Mouse (Mus musculus) central nervous system, embryonic 11.5 days (tissue): ENCODE results near the gene Xpnpep2. TPM values are rescaled to one million over a fixed set of nuclear protein-coding genes. Genes with fewer than 3 reads are reported as not detected.

Experiments
- polyA plus RNA-seq: library from polyadenylated mRNA; depleted of rRNA; stranded (reverse); fragments of >200 nt; gene quantifications from 2 replicates; pipeline ENCODE4 v1.2.3, GENCODE M21; 2012; rRNA removed

The Xpnpep2 gene
- polyA plus RNA-seq = 1.4 and 1.8 TPM in 2 replicates

GRCm38 (mm10) chrX:48108394-48109315, at the start of gene Xpnpep2:
Gene Xpnpep2 (plus strand): TSS chrX:48108725.

DNA sequence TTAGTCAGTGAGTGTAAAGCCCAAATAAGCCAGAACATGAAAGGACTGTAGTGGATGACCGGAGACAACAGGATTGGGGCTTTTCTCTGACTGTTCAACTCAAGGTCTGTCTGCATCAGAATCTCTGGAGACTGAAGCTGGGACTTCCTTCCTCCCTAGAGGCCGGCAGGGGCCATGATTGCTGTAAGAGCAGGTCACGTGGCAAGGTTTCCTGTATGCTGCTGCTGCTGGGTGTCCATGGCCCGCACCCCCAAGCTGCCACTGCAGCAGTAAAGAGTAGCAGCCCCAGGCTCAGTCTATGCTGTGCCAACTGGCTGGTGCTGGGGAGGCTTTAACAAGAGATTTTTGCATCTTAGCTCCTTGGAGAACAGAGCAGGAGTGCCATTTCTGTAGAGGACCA, 37.7 kb downstream of the Xpnpep2 start, which contains the start of gene Sash3:
TSS of gene Sash3 (plus strand) at position 175 of the 400 bp plus-strand sequence.

Other genes with a start within 250 kb of the Xpnpep2 start
- 16.8 and 18.0 TPM in 2 replicates for gene Smarca1, start 215.8 kb upstream of the Xpnpep2 start, polyA plus RNA-seq
- gene Ocrl, start 196.3 kb upstream of the Xpnpep2 start, polyA plus RNA-seq = 16.0 and 35.2 TPM in 2 replicates
- 4.0 and 4.2 TPM in 2 replicates for gene Apln, start 73.9 kb upstream of the Xpnpep2 start, polyA plus RNA-seq
- gene Sash3, start 37.7 kb downstream of the Xpnpep2 start, polyA plus RNA-seq = 1.1 and 1.3 TPM in 2 replicates
- 20.4 and 28.4 TPM in 2 replicates for gene Zdhhc9, start 100.2 kb downstream of the Xpnpep2 start, polyA plus RNA-seq
- 29.7 and 41.2 TPM in 2 replicates for gene Utp14a, start 148.1 kb downstream of the Xpnpep2 start, polyA plus RNA-seq
- 7.3 and 15.8 TPM in 2 replicates for gene Bcorl1, start 232.6 kb downstream of the Xpnpep2 start, polyA plus RNA-seq